Mouse (Mus musculus) regulatory T cell (primary cell): Measurements from ENCODE around the gene Bmpr1b.
"Not testable (repeated sequence)": the region's sequence is repeated elsewhere in the genome, so short reads cannot be mapped to it uniquely, and the experiment has no call there.

Experiments
- in situ Hi-C: fragments of 300-600 bp; cut with MboI, MseI; formaldehyde crosslinking; loops from one replicate; pipeline ENCODE4 v1.15.1; 2025; ENCODE audit warnings: high pct_unique_total_duplicates

Bmpr1b gene

DNA sequence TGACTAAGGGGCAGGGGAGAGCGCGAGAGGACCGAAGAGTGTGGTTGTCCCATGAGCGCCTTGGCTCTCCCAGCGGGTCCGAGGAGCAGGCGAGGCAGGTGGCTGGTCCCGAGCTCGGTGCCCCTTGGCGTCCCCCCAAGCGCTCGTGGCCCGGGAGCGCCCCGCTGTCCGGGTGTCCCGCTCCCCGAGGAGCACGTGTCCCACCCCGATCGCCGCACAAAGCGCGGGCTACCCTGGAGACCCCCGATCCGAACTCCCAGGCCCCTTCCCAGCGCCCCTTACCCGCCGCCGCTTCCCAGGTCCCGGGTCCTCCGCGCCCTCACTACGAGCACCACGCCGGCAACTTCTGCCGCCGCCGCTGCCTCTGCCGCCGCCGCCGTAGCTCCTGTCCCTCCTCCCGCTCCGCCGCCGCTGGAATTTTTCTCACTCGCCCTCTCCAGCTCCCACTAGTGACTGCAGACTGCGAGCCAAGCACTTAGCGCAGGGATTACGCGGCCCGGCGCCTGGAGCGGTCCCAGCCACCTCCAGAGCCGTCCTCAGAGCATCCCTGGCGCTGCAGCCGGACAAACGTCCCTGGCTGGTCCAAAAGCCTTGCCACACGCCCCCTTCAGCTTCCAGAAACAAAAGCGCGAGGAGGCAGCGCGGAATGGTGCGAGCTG lies at the start of gene Bmpr1b:
Gene Bmpr1b (minus strand): TSS at position 563 of the 659 bp plus-strand sequence.
- in situ Hi-C loops: no loop called here

DNA sequence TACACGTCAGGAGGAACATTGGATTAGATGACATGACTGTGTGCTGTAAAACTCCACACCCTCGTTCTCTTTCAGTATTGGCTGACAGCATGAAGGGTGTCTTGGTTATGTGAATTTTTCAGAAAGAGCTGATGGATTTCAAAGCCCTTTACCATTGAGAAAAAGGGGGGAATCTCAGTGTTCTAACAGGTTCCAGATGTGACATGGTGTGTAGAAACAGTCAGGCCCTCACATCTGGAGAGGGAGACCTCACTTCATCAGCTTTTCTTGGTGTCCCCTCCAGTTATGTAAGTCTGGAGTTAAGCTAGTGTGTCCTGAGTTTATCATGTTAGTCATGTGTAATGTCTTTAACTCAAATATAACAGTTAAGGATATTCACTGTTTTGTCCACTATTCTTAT lies 43.6 kb upstream of the Bmpr1b start:
- in situ Hi-C loops: no loop called here

DNA sequence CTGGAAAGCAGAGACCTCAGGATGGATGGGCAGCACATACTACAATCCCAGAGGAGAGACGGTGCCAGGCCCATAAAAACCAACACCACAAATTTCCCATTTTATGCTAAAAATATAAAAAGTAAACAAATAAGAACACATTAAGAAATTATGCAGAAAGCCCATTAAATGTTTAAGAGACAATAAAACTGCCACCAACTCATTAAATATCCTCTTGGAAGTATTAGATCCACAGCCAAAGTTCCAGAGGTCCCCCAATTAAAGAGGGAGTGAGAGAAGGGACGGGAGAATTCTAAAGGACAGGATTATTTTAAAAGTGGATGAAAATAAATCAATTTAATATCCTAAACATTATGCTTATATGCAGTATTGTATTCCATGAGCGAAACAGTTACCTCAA lies 43.0 kb upstream of the Bmpr1b start:
- in situ Hi-C loops: no loop called here

DNA sequence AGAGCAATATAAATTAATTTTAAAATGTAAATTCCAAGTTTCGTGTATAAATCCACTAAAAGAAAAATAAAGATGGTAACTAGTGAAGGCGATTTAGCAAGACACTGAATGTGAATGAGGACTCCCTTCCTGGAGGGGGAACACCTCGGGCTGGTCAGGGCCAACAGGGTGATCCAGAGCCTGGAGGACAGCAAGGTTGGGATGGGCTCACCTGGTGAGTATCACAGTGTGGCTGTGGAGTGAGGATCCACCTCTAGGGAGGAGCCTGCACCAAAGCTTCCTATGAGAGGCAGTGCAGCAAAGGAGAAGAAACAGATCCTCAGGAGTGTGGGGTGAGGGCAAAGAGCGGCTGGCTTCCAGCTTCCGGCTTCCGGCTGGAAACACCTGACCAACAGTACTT lies 40.8 kb upstream of the Bmpr1b start:
- in situ Hi-C loops: no loop called here

DNA sequence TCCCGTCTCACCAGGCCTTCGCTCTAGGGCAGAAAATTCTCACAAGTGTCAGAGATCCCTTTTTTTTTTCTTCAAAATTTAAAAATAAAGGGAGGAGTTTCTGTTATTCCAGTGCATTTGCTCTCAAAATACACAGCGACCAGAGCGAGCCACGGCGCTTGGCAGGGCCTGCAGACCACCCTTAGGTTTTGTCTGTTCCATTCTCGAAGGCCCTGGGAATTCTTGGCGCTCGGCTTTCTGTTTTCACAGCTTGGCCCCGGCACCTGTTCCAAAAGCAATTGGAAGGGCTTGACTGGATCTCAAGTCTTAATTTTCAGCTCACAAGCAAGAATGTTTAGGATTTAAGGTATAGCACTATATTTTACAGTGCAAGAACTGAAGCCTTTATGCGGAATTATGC lies 39.8 kb upstream of the Bmpr1b start:
- in situ Hi-C loops: no loop called here

DNA sequence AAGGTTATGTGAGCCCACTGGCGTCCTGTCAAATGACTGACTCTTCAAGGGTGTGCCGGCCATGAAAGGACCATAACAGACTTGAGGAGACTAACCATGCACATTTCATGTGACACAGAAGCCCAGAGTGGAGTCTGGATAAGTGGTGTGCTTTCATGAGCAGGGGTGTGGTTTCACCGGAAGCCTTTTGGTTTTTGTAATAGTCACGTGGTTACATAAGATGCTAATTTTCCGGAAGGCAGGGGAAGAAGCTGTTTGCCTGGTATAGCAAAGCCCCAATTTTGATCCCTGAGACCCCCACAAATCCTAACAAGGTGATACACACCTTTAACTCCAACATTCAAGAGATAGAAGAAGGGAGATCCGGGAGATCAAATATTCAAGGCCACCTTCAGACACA lies 38.3 kb upstream of the Bmpr1b start:
- in situ Hi-C loops: no loop called here

DNA sequence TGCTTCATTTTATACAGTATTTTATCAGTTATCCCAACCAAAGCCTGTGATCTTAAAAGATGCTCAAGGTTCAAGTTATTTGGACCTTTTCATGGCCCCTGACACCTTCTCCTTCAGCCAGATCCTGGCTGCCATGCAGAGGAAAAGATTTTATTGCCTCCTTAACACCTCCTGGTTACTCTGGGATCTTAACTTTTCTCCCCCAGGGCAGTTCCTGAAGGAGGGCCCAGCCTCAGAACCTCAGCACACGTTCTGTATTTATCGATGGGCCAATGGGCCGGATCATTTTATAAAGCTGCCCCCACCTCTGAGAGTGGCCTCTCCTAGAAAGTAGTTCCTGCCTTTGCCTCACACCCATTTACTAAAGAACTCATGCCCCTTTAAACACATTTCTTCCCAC lies 37.1 kb upstream of the Bmpr1b start:
- in situ Hi-C loops: no loop called here

DNA sequence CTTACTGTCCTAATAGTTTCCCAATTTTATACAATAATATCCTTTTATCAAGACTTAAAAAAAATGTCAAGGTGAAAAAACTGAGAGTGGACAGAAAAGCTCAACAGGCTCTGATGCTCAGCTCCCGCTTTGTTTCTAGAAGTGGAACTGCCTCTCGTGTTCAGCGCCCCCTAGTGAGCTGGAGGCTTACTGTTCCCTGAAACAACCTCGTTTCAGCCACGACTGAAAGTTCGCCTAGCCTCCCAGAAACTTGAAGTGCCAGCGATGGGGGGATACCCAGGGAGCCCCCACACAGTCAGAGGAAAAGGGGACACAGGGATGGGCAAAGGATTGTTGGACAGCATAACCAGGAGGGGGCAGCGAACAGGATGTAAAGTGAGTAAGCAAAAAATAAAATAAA lies 26.9 kb upstream of the Bmpr1b start:
- in situ Hi-C loops: no loop called here

DNA sequence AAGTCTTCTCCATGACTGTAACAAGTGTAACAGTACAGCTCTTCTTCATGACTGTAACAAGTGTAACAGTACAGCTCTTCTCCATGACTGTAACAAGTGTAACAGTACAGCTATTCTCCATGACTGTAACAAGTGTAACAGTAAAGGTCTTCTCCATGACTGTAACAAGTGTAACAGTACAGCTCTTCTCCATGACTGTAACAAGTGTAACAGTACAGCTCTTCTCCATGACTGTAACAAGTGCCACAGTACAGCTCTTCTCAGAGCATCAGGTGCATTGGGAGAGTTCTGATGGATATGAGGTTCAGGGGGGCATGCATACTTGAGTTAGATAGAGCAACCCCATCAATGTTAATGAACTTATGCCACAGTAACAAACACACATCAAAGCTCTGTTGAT lies 22.4 kb upstream of the Bmpr1b start:
- in situ Hi-C loops: not testable (repeated sequence)

DNA sequence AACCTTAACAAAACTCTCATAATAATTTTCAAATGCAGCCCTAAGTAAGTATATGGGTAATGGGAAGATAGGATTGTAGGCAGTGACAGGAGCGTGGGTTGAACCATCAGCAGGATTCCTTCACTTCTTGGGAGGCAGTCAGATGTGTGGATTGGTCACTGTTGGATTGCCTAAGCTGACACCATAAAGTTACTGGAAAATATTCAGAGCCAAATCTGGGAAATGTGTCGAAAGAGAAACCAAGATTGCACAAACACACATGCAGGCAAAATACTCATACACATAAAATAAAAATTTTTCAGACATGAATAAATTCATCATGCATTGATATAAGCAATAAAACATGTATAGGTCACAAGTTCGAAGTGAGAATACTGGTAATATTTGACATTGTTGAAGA lies 17.3 kb upstream of the Bmpr1b start:
- in situ Hi-C loops: no loop called here

DNA sequence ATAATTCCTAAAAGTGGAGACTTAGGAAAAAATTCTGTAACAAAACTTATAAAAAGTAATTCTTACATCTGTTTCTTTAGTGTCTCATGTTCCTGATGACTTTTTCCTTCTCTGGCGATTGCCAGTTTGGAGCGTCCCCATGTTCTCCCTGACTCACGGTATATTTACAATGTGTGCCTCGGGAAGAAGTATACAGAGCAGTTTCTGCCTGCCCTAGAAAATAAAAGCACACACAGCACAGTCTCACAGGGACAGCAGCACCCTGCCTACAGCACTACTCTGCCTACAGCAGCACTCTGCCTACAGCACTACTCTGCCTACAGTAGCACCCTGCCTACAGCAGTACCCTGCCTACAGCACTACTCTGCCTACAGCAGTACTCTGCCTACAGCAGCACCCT lies 4.8 kb upstream of the Bmpr1b start:
- in situ Hi-C loops: no loop called here

DNA sequence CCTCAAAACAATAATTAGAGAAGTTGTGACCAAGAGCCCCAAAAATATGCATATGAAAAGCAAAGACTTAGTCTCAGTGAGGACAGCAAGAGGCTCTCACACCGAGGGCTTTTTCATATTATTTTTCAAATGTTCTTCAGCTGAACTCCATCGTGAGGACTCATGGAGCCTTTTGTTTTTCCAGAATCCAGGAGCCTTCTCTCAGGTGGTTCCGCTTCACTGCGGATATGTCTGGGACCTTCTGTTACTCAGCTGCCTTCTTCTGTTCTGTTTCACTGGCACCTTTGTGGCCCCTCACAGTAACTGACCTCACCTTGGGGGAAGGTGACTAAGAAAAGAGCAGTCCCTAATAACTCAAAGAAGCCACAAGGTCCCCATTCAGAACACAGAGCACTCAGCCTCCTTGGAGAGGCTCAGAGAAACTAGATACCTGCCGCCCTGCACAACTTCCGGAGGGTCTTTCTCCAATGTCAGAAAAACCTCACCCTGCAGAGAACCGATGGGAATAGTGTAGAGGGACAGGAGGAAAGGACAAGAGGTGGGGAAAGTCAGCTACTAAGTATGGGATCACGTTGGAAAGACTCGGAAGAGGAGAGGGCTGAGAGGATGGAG lies 868 bp downstream of the Bmpr1b start:
- in situ Hi-C loops: no loop called here

DNA sequence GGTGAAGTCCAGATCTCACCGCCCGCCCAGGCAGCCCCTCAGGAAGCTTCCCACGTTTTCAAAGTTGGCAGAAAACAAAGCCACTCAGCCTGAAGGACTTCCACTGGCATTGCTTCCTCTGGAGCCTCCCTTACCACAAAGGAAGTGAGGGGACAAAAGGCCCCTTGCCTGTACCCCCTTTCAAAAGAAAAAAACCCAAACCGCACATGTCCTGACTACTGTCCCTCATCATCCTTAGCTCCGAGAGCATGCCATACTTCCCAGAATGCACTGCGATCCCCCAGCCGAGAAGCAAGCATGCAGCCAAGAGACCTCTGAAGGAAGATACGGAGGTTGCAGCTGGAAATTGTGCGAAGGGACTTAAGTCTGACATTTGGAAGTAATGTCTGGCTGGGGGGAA lies 4.2 kb downstream of the Bmpr1b start:
- in situ Hi-C loops: no loop called here

DNA sequence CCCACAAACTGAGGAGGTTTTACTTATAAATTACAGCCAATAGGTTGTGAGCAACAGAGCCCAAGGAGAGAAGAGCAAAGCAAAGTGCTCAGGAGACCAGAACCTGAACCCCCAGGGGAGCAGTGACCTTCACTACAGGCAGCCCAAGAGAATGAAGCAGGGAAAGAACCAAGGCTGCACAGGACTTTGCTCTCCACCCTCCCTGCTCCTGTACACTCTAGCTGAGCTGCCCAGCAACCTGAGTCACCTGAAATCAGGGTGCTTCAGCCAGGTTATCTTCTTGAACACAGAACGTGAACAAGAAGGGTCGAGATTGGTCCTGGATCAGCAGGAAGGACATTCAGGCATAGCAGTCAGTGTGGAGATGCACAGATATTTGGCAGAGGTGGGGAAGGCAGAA lies 5.3 kb downstream of the Bmpr1b start:
- in situ Hi-C loops: no loop called here

DNA sequence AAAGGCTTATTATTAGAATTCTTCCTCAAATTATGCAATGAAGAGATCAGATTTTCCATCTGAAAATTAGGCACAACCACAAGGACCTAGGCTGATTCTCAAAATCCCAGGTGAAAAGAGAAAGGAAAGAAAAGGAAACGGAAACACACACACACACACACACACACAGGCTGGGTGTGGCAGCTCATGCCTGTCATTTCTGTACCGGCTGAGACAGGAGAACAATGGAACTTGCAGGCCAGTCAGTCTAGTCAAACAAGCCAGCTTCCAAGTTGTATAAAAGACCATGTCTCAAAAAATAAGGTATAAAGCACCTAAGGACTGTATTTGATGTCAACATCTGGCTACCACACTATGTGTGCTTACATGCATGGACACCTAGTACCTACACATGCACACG lies 7.8 kb downstream of the Bmpr1b start:
- in situ Hi-C loops: no loop called here

DNA sequence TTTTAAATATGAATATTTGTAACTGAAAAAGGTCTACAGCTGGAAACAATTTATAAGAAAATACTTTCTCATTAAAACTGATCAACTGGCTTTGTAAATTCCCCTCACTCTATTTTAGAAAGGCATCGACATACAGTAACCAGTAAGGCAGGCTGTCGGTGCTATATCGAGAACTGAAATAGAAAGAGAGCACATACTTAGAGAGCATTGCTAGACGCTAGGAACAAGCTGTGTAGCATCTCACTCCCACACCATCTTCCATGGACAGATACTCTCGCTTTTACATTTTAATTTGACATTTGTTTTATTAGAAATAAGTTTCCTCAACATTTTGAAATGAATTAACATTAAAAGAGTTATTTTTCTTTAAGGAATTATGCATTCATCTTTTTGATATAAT lies 17.2 kb downstream of the Bmpr1b start:
- in situ Hi-C loops: no loop called here

DNA sequence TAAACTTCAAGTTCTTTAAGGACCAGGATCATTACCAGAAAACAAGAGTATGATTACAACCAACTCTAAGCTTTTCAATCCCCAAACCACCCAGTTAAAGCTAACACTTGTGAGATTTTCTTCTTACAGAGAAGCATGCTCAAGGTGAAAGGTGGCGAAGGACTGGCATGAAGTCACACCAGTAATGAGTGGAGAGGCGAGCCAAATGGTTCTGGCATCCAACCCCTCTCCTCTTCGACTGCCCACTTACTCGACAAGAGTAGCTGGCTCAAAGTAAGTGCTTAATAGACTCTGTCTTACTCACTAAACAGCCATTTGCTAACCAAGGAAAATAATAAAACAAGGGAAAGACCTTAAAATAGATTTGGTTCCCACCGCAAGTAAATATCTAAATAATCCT lies 30.4 kb downstream of the Bmpr1b start:
- in situ Hi-C loops: no loop called here

DNA sequence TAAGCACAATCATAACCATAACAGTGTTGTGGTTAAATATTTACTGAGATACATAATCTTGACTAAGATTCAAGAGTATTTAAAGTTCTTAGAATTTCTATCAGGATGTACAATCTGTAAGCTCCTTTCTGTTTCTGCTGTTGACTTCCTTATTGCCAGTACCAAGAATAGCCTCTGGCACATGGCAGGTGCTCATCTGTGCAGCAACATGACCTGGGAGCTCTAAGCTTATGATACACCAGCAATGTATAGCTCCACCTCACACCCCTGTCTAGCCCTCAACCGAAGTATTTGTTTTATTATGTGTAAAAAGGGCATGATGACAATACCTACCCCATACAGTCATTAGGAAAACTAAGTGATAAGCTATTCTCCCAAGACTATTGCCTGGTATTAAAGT lies 42.8 kb downstream of the Bmpr1b start:
- in situ Hi-C loops: no loop called here

DNA sequence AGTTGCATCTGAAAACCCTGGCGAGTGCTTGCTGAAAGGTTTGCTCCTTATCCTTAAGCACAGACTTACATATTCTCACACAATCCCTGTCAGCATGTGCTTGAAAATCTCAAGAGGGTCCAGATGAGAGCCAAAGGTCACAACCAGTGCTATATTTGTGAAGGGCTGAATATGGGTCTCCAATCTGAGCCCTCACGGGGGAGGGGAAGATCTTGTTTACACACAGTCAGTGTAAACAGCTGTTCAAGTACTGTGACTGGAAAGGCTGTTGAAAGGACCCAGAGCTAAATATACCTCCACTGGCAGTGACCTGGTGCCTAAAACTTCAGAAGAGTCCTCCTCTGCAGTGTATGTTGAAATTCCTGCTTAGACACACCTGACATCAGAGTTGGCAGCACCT lies 43.7 kb downstream of the Bmpr1b start:
- in situ Hi-C loops: no loop called here

DNA sequence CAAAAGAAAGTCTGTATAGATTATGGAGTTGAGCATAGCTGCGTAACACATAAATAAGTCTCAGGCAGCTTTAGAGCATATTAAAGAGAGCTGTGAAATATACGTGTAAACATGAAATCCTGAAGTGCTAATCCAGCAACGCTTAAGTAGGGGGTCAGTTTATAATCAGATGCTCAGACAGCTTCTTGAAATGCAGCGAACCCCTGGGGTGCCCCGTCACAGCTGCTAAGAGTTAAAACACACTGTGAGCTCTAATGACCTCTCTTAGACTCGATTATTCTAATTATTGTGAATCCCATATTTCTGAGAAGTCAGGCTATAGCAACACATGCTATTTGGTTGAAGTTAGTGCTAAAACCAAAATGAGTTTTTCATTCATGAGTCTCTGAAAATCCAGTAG lies 45.0 kb downstream of the Bmpr1b start:
- in situ Hi-C loops: no loop called here

DNA sequence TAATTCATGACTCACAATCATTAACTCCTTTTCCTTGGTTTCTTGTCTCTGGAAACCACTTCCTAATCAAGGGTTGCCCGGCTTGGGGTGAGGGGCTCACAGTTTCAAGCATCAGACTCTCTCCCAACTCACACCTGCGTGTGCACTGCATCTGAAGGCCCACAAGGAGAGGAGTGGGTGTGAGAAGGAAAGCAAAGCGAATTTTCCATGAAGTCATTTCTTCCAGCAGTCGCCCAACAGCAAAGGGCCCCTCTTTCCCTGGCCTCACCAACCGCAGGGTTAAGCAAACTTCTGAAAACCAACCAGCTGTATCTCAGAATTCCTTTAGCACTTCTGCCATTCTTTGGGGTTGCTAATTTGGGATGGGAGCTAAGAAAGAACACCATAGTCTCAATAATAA lies 46.8 kb downstream of the Bmpr1b start:
- in situ Hi-C loops: no loop called here

DNA sequence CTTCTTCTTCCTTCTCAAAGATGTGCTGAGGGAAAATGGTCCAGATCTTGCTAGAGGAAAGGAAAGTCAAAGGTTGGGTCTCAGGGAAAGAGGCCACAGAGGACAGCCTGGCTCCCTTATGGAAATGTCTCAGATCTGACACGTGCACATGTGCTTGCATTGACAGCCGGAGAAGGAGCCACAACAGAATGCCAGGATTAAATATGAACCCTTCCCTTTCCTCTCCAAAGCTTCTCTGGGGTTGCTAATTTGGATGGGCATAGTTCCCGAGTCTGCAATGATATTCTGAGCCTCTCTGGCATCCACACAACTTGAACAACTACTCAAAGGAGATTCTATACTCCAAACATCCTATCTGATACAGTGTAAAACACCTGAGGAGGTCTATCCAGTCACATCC lies 48.4 kb downstream of the Bmpr1b start:
- in situ Hi-C loops: no loop called here

DNA sequence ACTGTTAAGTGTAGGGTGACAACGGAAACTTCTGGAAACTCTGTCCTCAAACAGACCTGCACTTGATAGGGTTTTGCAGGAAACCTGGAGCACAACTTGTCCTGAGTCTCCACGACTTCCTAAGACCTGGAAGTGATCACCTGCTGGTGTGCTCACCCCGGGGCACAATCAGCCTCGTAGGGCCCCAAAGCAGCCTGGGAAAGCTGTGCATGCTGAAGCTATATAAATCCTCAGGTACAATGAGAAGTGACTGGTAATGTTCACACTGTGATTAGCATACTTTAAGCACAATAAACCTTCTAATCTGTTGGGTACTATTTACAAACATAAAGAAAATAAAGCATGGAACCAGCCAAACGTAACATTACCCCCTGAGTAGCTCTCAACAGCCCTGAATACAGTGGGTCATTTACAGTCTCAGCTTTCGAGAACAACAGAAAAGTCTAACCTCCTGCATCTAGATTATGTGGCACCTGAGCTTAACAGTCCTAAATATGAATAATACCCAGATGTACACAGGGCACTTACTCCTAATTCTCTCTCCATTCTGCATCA lies 54.4 kb downstream of the Bmpr1b start:
- in situ Hi-C loops: no loop called here

DNA sequence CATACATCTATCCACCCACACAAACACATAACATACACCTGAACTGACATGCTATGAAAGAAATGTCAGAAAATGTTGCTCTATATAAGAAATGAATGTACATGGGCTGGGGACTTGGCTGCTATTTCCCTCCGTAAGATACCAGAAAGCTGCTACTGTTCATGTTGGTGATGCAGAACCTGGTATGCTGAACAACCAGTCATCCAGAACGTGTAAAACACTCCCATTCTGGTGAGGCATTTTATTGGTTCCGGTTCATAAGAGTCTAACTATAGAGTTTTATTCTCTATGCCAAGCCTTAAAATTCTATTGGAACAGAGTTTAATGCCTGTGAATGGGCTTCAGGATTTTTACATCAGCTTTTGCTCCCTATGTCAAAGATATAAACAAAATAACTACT lies 55.0 kb downstream of the Bmpr1b start:
- in situ Hi-C loops: no loop called here
